Mouse (Mus musculus) lung, postnatal 25 days (tissue): Measurements from ENCODE around the gene 2900011O08Rik.

Source experiments
- DNase-seq: peaks from one replicate; pipeline ENCODE4 v3.0.0; 2022; ENCODE audit warnings: low spot score

Gene 2900011O08Rik

DNA sequence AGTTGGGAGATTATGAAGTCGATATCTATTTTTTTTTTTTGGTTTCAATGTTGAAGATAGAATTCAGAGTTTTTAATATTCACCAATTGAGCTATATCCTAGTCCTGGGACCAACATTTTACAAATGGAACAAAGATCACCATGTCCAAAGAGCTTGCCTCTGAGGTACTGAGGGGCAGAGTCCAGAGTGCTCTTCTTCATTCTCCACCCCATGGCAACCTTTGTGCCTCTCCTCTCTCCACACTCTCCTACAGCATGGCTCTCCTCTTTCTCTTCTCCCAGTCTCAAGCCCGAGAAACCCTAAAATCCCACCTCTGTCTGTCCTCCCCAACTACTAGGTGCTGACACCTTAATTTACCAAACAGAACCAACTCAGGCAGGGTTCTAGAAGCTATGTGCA, 18.3 kb downstream of the 2900011O08Rik start:
- DNase-seq: no peak

DNA sequence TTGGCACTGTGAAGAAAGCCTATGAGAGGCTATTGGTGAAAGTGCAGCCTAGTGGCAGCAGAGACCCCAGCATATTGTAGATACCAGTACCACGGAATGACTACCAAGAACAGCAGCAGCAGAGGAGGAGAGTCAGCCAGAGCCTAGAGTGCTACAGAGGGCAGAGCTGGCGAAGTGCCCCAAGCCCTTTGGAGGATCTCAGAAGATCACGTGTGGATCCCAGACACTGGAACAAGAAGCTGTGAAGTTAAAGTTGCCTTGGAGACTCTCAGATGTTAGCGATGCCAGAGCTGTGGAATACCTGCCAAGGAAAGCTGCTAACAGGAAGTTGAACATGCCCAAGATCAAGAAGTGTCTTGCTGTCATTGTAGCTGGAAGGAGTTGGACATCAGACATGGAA, 18.9 kb downstream of the 2900011O08Rik start:
- no peak for DNase-seq

DNA sequence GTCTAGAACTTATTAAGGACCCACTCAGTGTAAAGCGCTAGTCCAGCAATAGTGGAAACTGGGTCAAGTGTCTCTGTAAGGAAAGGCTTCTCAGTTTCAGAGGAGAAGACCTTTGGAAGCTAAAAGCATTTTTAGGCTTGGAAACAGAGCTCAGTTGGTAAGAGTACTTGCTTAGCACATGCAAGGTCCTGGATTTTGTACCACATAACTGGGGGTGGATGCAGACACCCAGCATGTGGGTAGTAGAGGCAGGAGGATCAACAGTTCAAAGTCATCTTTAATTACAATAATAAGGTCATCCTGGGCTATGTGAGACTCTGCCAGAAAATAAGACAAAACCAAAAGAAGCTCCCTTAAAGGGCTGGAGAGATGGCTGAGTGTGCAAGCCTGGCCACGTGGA, 21.7 kb downstream of the 2900011O08Rik start:
- DNase-seq: no peak

GRCm38 (mm10) chr16:14008708-14009107, 22.3 kb downstream of the 2900011O08Rik start:
- no peak for DNase-seq

- DNase-seq: no peak
Observed at GRCm38 (mm10) chr16:14009966-14010365, 23.6 kb downstream of the 2900011O08Rik start.

DNA sequence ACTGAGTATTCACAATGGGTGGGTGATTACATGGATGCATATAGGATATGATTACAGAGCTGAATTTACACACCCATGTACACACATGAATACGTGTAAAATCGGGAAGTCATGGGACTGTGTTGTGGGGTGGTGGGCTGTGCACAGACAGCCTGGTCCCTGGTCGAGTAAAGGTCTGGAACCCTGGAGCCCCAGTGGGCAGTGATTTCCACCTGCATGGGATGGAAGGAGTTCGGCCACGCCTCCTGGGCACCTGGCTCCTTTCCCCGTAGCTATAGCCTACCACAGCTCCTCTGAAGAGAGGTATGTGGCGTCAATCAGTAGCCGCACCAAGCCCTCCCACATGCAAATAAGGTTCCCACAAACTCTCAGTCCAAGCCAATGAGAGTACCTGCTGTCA, 30.9 kb downstream of the 2900011O08Rik start:
- DNase-seq: no peak

DNA sequence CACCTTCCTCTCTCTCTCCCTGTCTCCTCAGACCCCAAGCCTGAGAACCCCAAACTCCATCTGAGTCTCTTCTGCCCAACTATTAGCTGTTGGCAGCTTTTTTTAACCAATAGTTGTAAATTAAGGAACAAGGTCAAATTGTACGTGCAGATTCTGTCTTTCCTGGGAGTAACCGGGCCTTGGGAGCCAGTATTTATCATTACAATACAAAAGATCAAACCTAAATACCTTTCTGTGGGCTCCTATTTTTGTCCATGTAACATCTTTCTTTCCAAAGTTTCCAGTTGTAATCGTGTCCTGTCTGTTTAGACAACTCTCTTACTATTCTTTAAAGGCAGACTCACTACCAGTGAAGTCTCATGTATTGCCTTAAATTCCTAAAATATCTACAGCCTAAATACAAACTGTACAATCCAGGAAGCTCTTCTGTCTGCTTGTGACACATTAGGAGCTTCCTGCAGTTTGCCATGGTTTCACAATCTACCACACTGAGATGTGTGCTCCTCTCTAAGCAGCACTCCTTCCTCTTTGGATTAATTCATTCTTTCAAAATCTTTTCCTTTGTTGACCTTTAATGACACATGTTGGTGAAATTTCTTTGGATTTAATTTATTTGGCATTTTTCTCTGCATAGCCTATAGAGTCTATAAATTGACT, 34.9 kb downstream of the 2900011O08Rik start:
- DNase-seq: no peak

- DNase-seq: no peak
Observed at GRCm38 (mm10) chr16:14025091-14025990, 38.9 kb downstream of the 2900011O08Rik start.

DNA sequence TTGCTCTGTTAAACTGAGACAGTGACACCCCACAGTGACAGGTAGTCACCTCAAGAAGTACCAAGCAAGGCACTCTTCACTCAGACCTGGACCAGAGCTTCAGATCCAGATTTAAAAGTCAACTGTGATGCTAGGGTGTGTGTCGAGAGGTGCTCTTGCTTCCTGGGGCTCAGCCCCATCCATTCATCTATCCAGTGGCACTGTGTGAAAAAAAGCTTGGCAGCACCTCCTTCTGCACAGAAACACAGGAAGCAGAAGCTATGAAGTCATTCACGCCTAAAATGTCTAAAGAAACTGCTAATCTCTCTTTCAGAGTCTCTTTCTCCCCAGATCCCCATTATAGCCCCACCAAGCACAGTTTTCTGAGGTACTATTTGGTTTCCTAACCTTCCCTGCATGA, 42.7 kb downstream of the 2900011O08Rik start:
- DNase-seq: no peak

GRCm38 (mm10) chr16:14029851-14030250, 43.4 kb downstream of the 2900011O08Rik start:
- no peak for DNase-seq

GRCm38 (mm10) chr16:14030650-14031049, 44.2 kb downstream of the 2900011O08Rik start:
- DNase-seq: no peak

DNA sequence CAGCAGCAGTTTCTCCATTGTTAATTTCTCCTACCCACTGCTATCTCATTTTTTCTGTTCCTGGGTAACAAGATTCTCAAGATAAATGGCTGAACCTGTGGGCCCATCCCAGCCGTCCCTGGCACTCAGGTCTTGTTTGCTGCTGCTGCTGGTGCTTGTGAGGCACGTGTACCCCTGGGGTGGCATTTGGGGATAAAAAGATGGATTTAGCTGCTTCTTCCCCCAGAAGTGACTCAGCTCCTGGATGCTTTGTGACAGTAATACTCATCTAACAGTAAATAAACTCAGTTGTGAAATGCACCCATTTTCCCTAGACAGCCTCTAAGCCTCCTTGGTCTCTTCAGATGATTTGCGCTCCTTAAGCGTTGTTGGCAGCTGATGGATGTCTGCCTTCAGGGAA, 46.7 kb downstream of the 2900011O08Rik start:
- DNase-seq: no peak

- no peak for DNase-seq
Observed at GRCm38 (mm10) chr16:14042421-14042820, 56.0 kb downstream of the 2900011O08Rik start.

- DNase-seq: no peak
Observed at GRCm38 (mm10) chr16:14044695-14045094, 58.3 kb downstream of the 2900011O08Rik start.

DNA sequence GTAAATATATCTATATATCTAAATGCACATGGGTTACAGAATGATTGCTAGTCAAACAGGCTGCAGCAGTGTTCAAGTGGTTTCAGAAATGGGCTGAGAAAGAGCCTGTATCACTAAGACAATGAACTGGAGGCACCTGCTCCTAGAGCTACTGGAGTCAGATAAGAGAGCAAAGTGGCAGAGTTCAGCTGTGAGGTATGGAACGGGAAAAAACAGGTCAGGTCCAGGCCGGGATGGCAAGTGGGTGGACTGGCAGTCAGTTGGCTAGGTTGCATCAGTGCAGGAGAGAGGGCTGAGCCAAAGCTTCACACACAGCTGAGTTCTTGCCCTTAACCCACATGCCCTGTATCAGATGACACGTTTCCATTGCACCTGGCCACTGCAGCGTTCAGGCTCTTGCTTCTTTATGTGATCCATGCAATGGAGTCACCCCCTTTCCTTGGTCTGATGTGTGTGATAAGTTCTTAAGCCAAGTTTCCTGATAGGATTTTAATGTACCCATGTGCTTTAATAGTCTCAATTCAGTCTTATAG, 59.9 kb downstream of the 2900011O08Rik start:
- no peak for DNase-seq

DNA sequence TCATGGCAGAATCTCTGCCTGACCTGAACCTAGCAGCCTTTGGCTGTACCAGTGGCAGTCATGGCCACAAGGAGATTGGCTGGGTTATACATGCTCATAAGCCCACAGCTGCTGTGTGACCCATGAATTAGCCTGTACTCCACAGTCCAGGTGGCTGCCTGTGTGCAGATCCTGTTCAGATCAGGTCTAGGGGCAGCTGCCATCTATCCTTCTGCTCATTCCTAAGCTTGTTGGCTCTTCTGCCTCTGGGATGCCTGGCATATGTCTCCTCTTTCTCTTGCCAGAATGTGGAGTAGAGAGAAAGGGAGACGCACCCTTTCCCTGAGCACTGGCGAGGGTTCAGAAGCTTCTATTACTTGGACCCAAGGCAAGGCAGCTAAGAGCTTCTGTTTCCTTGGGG, 65.8 kb downstream of the 2900011O08Rik start:
- DNase-seq: no peak

DNA sequence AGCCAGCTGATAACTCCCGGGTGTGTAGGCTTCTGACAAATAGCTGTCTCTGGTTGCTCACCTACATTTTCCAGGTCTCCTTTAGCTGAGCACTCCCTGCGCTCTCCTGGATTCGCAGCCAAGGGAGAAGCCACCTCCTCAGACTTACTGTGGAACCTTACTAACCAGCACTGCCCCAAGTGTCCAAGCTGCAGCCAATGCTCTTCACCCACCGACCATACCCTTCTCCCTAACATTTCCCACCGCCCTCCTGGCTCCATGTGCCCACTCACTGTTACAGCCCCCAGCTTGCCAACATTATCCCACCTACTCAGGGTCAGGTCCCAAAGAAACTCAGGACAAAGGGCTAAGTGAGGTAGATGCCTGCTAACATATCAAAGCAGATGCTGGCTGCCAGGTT, 66.7 kb downstream of the 2900011O08Rik start:
- DNase-seq: no peak

DNA sequence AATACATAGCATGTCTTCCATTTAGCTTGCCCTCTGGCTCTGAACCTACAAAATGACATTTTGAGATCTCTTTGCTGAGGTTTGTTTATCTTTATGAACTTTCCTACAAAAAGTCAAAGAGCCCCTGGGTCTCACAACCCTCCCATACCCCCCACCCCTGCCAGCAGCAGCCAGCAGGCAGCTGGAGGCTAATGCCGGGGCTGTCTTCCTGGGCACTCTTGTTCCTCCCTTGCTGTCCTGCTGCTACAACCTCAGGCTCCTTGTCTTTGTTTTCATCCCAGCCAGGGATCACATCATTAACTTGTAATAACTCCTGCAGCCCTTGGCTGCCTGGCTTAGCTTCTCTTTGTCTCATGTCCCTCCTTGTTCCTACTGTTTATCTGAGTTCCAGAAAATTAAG, 68.9 kb downstream of the 2900011O08Rik start:
- no peak for DNase-seq

GRCm38 (mm10) chr16:14056734-14057133, 70.3 kb downstream of the 2900011O08Rik start:
- no peak for DNase-seq

DNA sequence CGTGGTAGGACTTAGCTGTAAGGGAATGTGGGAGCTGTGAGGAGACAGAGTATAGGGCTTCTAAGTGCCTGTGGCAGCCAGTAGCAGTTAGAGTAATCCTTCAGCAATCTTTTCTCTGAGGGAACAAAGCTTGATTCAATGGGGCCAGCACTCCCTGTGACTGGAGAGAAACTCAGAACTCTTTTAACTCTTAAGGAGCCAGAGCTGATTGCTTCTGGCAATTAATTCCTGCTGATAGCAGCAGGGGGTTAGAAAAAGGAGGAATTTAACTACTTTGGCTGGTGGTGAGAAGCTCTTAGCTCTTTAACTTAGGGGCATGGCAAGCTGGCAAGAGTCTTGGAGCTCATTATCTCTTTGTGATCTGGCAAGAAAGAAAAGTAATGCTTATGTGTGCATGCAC, 72.1 kb downstream of the 2900011O08Rik start:
- DNase-seq: no peak

DNA sequence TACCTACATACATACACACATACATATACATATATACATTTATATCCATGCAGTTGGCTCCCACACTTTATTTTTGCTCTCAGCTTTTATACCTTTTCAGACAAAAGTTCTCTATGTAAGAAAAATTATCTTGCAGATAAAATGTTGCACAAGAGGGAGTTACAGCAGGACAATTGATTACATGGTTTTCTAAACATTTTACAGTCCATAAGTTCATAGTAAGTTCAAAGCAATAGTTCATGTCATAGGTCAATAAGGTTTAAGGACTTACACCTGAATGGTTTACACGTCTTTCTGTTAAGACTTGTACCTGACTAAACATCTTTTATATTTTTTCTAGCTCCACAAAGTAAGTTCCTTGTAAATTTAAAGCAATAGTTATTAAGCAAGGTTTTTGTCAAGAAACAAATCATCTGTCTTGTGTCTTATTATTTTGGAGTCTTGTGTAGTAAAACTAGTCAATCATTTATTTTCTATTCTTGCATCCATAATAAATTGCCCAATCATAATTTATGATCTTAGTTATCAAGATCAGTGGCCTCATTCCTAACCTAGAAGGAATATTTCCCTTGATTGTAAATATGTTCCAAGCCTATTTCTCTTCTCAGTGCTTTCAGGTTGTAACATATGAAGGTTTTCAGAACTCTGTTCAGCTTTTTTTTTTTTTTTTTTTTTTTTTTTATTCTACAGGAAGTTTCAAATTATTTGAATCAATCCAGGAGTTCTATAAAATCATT, 72.9 kb downstream of the 2900011O08Rik start:
- no peak for DNase-seq

DNA sequence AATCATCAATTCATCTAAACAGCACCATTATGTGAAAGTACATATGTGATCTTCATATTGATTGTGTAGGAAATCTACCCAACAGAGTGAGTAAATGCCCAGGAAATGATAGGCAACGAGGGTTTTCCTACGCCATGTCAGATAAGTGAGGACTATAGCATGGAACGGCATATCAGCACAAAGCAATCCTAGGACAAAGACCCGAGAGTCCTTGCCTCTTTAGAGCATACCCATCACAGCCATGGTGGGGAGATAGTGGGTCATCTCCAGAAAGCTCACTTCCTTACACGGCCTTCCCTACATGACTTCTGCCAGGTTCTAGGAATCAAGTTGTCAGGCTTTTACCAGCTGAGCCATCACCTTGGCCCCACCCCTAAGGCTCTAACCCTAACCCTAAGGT, 73.5 kb downstream of the 2900011O08Rik start:
- no peak for DNase-seq
